Mouse (Mus musculus) neural tube, embryonic 11.5 days (tissue): ENCODE results near the gene Fez2. TPM values are rescaled to one million over a fixed set of nuclear protein-coding genes. Genes with fewer than 3 reads are reported as not detected.

Experiments
- ATAC-seq: fragments of 200-750 bp; cut with Nextera tagmentation; 2 replicates; pipeline ENCODE4 v1.8.0; 2017; ENCODE audit warnings: moderate number of reproducible peaks, mild to moderate bottlenecking, moderate TSS enrichment, moderate library complexity; ENCODE audit not compliant: insufficient read depth, low FRiP score, low TSS enrichment
- DNase-seq: peaks from one replicate; pipeline ENCODE4 v3.0.0-alpha.2; 2015; ENCODE audit warnings: low spot score
- H3K27ac ChIP-seq: fragments of 300-500 bp; sonication (generic); 2 replicates; pipeline ENCODE4 v1.5.1; 2014; ENCODE audit warnings: low read depth, mild to moderate bottlenecking, low read length
- H3K27me3 ChIP-seq: fragments of 300-500 bp; sonication (generic); 2 replicates; pipeline ENCODE4 v1.6.1; 2014; ENCODE audit warnings: mild to moderate bottlenecking, low read length, mixed read lengths; ENCODE audit not compliant: control insufficient read depth, insufficient read depth
- H3K36me3 ChIP-seq: fragments of 300-500 bp; sonication (generic); 2 replicates; pipeline ENCODE4 v1.6.1; 2014; ENCODE audit warnings: mild to moderate bottlenecking, low read length, moderate library complexity, mixed read lengths; ENCODE audit not compliant: control insufficient read depth, insufficient read depth
- H3K4me1 ChIP-seq: fragments of 300-500 bp; sonication (generic); 2 replicates; pipeline ENCODE4 v1.6.1; 2014; ENCODE audit warnings: low read length, mixed read lengths; ENCODE audit not compliant: control insufficient read depth, insufficient read depth
- H3K4me2 ChIP-seq: fragments of 300-500 bp; sonication (generic); 2 replicates; pipeline ENCODE4 v1.6.1; 2014; ENCODE audit warnings: low read depth, mild to moderate bottlenecking, moderate library complexity
- H3K4me3 ChIP-seq: fragments of 300-500 bp; sonication (generic); 2 replicates; pipeline ENCODE4 v1.5.1; 2014; ENCODE audit warnings: low read depth, low read length
- H3K9ac ChIP-seq: fragments of 300-500 bp; sonication (generic); 2 replicates; pipeline ENCODE4 v1.6.1; 2014; ENCODE audit warnings: mild to moderate bottlenecking, low read length
- H3K9me3 ChIP-seq: fragments of 300-500 bp; sonication (generic); 2 replicates; pipeline ENCODE4 v1.6.1; 2016; ENCODE audit warnings: low read length; ENCODE audit not compliant: control insufficient read depth
- WGBS: fragments of 180-500 bp; shearing (Covaris S2); extraction: QIAGEN DNeasy Blood & Tissue Kit; methylation state at CpG from one replicate; pipeline ENCODE4 v1.1.7; 2014; 5-methylcytosine and 5-hydroxymethylcytosine counted together
- polyA plus RNA-seq: library from polyadenylated mRNA; unstranded; fragments of >200 nt; fragmentation: Nextera tagmentation; extraction: Ambion mirVana; gene quantifications from 2 replicates; pipeline ENCODE4 v1.2.1, GENCODE M21; 2014

Gene Fez2
- polyA plus RNA-seq, 1 experiment from 2014 or later = 57.0 TPM

DNA sequence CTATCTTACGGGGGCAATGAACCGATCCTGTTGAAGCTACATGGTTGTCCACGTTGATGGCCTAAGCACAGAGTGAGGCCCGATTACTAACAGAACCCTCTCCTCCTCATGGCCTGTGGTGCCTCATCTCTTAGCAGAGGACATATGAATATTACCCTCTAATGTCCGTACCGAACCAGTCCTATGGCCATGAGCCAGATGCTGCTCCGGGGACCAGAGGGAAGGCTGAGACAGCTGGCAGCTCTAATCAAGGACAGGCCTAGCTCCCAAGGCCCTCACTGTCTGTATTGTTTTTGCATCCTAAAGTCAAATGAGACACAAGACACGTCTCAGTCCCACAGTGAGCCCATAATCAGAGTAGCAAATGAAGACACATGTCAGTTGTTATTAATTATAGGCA lies 62.3 kb downstream of the Fez2 start:
- 90% methylated on average over 8 of the region's 8 CpGs for WGBS
- no peak overlapping the region for H3K4me3 ChIP-seq
- no peak overlapping the region for H3K9ac ChIP-seq
- H3K27ac ChIP-seq = no peak overlapping the region
- ATAC-seq = no peak
- H3K36me3 ChIP-seq = no peaks in the 10 kb centered on the region; the same call in 1 of the 2 replicates
- H3K4me2 ChIP-seq = no peak overlapping the region
- no peaks in the 10 kb centered on the region for H3K27me3 ChIP-seq
- DNase-seq = no peak
- no peaks in the 10 kb centered on the region for H3K9me3 ChIP-seq
- no peaks in the 10 kb centered on the region for H3K4me1 ChIP-seq

DNA sequence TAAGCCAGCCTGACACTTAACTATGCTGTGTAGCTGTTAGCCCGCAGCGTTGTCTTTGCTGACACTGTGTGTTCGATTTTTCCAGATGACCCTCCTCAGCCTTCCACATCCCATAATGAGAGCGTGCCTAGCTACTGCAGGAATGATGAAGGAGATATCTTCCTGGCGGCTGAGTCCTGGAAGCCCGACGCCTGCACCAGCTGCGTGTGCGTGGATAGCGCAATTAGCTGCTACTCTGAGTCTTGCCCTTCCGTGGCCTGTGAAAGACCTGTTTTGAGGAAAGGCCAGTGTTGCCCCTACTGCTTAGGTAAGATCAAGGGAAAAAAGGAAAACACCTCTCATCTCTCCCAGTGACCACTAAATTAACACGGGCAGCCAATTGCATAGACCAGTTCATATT lies 63.1 kb downstream of the Fez2 start:
- H3K27ac ChIP-seq = no peak overlapping the region
- H3K9me3 ChIP-seq = no peaks in the 10 kb centered on the region
- no peaks in the 10 kb centered on the region for H3K4me1 ChIP-seq
- H3K36me3 ChIP-seq = no peaks in the 10 kb centered on the region; the same call in 1 of the 2 replicates
- H3K27me3 ChIP-seq = no peaks in the 10 kb centered on the region
- DNase-seq (no peak), ATAC-seq (no peak)
- H3K9ac ChIP-seq = no peak overlapping the region
- WGBS = 78% methylated on average over 12 of the region's 12 CpGs
- no peak overlapping the region for H3K4me2 ChIP-seq
- no peak overlapping the region for H3K4me3 ChIP-seq

DNA sequence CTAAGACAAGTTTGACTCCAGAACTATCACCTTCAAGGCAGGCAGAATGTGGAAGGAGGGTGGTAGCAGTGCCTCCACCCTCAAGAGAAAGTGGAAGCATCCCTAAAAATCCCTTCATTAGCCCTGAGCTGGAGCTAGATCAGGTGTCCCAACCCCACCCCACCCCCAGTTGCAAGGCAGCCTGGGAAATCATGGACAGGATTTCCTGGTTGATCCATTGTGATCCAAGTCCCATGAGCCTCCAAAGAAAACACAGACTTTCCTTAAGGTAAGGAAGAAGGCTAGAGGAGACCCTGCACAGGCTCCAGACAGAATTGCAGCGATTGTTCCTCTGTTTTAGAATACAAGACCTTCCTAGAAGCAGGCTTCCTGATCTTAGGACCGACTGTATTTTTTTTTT lies 63.5 kb downstream of the Fez2 start:
- H3K9ac ChIP-seq = no peak overlapping the region
- DNase-seq (no peak), ATAC-seq (no peak)
- no peak overlapping the region for H3K27ac ChIP-seq
- no peaks in the 10 kb centered on the region for H3K4me1 ChIP-seq
- no peaks in the 10 kb centered on the region; the same call in 1 of the 2 replicates for H3K36me3 ChIP-seq
- no peak overlapping the region for H3K4me2 ChIP-seq
- H3K27me3 ChIP-seq = no peaks in the 10 kb centered on the region
- WGBS = 87% methylated on average over 2 of the region's 2 CpGs
- no peak overlapping the region for H3K4me3 ChIP-seq
- H3K9me3 ChIP-seq = no peaks in the 10 kb centered on the region

- DNase-seq (no peak), ATAC-seq (no peak)
- Histone ChIP-seq H3K27me3 (no peaks in the 10 kb centered on the region), H3K9me3 (no peaks in the 10 kb centered on the region), H3K4me2 (no peak overlapping the region), H3K27ac (no peak overlapping the region), H3K4me3 (no peak overlapping the region), H3K36me3 (no peaks in the 10 kb centered on the region), H3K4me1 (no peaks in the 10 kb centered on the region), H3K9ac (no peak overlapping the region)
- 86% methylated on average over 3 of the region's 3 CpGs for WGBS
Measured at GRCm38 (mm10) chr17:78352500-78352855, 65.5 kb downstream of the Fez2 start.

DNA sequence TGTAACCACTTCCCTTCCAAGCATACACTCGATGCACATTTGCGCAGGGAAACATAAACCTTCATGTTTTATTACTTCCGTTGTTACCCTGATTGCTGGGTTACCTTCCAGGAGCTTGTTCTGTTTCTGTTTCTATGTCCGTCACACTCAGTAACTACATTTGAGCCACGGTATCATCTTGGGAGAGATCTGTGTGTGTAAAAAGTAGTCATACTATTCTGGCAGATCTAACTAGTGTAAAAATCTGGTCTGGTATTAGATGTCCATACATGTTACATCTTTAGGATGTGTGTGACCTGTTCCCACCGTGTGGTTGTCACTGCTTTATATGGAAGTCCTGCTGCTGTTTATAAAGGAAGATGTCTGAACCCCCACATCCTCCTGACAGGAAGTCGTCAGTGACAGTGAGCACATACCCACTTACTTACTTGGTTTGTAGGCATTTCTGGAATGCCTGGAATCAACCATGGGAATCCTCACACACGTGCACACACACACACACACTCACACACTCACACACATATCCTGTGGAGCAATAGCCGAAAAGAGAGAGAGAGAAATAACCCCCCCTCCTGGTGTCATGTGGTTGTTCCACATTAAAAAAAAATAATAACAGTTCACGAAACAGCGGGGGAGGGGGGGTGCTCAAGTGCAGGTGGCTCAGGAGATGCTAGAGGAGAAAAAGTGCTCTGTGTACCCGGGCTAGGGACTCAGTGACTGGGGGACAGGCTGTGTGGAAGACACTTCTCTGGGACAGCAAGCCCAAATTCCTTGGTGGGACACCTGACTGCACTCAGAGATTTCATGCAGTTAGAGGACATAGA lies 66.1 kb downstream of the Fez2 start:
- H3K36me3 ChIP-seq = no peaks in the 10 kb centered on the region
- 77% methylated on average over 12 of the region's 12 CpGs for WGBS
- H3K27ac ChIP-seq = no peak overlapping the region
- no peak for ATAC-seq
- DNase-seq = no peak
- no peak overlapping the region for H3K9ac ChIP-seq
- H3K4me3 ChIP-seq = no peak overlapping the region
- H3K4me1 ChIP-seq = no peaks in the 10 kb centered on the region
- no peak overlapping the region for H3K4me2 ChIP-seq
- H3K27me3 ChIP-seq = no peaks in the 10 kb centered on the region
- H3K9me3 ChIP-seq = no peaks in the 10 kb centered on the region

GRCm38 (mm10) chr17:78347111-78347801 lies 70.7 kb downstream of the Fez2 start:
- Histone ChIP-seq H3K9me3 (no peaks in the 10 kb centered on the region), H3K27ac (no peak overlapping the region)
- 93% methylated on average over 17 of the region's 17 CpGs for WGBS

DNA sequence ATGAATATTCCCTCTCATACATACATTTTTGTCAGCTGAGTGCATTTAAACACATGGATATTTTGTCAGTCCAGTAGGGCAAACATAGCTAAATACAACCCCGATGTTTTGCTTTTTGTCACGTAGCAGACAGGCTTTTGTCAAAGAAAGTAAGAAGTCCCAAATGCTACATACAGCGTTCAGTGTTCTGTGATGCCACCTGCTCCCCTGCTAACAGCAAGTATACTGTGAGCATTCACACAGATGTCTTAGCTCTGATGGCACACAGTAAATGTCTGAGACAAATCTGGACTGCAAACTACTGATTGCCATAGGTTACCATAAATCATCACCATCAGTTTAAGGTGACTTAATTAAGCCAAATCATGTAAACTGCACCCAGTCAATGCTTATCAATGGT lies 74.3 kb downstream of the Fez2 start:
- no peak overlapping the region for H3K27ac ChIP-seq
- H3K9me3 ChIP-seq = no peaks in the 10 kb centered on the region
- 86% methylated on average over 3 of the region's 3 CpGs for WGBS
- no peaks in the 10 kb centered on the region for H3K36me3 ChIP-seq
- H3K9ac ChIP-seq = no peak overlapping the region
- ATAC-seq (no peak), DNase-seq (no peak)
- no peaks in the 10 kb centered on the region for H3K27me3 ChIP-seq
- H3K4me3 ChIP-seq = no peak overlapping the region
- no peak overlapping the region for H3K4me2 ChIP-seq
- H3K4me1 ChIP-seq = no peaks in the 10 kb centered on the region

More at GRCm38 (mm10) chr17:78347111-78347801, 70.7 kb downstream of the Fez2 start:
- Histone ChIP-seq H3K4me3 (no peak overlapping the region), H3K4me1 (no peaks in the 10 kb centered on the region), H3K4me2 (no peak overlapping the region), H3K9ac (no peak overlapping the region), H3K36me3 (no peaks in the 10 kb centered on the region), H3K27me3 (no peaks in the 10 kb centered on the region)
- ATAC-seq (no peak), DNase-seq (no peak)

GRCm38 (mm10) chr17:78335250-78335649 lies 82.7 kb downstream of the Fez2 start:
- DNase-seq (no peak), ATAC-seq (no peak)
- Histone ChIP-seq H3K4me3 (no peak overlapping the region), H3K36me3 (no peaks in the 10 kb centered on the region), H3K27ac (no peak overlapping the region), H3K9me3 (no peaks in the 10 kb centered on the region), H3K4me2 (no peak overlapping the region), H3K9ac (no peak overlapping the region), H3K27me3 (no peaks in the 10 kb centered on the region), H3K4me1 (no peaks in the 10 kb centered on the region)
- 95% methylated on average over 8 of the region's 8 CpGs for WGBS

- Histone ChIP-seq H3K4me3 (no peak overlapping the region), H3K4me2 (no peak overlapping the region), H3K9ac (no peak overlapping the region), H3K4me1 (peaks cover 1% of the 10 kb centered on the region; the same call in 1 of the 2 replicates), H3K36me3 (no peaks in the 10 kb centered on the region), H3K27me3 (no peaks in the 10 kb centered on the region), H3K27ac (no peak overlapping the region), H3K9me3 (no peaks in the 10 kb centered on the region)
- no peak for ATAC-seq
- 94% methylated on average over 10 of the region's 10 CpGs for WGBS
- DNase-seq = no peak
Measured at GRCm38 (mm10) chr17:78333275-78333674, 84.7 kb downstream of the Fez2 start.
